Mouse (Mus musculus) small intestine, adult 2 months (tissue): ENCODE data around the gene Commd9.

Source experiments
- CTCF ChIP-seq: fragments of 200-500 bp; IDR thresholded peaks from 2 replicates; pipeline ENCODE4 v1.5.1; 2012; ENCODE audit warnings: low read depth, mild to moderate bottlenecking, control low read depth, inconsistent platforms, low read length, moderate library complexity, mixed read lengths; ENCODE audit not compliant: insufficient replicate concordance, insufficient read length; ENCODE audit errors: extremely low read depth
- POLR2A ChIP-seq: fragments of 200-500 bp; IDR thresholded peaks from 2 replicates; pipeline ENCODE4 v1.6.1; 2012; ENCODE audit warnings: low read depth, mild to moderate bottlenecking, control low read depth, inconsistent platforms, low read length, moderate library complexity

DNA sequence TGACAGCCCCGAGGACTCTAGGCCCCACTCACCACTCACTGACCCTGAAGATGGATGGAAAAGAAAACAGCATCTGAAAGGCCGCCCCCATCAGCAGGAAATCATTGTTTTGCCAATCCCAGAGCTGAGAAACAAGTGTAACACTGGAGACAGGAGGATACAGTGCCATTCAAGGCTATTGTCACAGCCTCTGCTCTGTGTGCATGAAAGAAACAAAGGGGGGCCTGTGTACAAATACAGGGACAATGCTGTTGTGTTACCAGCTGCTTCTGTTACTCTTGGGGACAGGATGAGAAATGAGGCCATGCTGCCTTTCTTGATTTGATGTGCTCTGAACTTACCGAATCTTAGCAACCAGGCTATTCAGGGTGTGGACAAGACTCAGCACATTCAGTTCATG, 3.0 kb upstream of the Commd9 start, which contains the start of gene Prr5l:
- TF ChIP-seq POLR2A (no peak), CTCF (no peak)
